Mouse (Mus musculus) heart, adult 2 months (tissue): ENCODE measurements around the gene Ptma.

ENCODE experiments used
- CTCF ChIP-seq: fragments of 200-600 bp; IDR thresholded peaks from 2 replicates; pipeline ENCODE4 v1.8.1; 2022; ENCODE audit warnings: antibody characterized with exemption, mild to moderate bottlenecking, moderate library complexity
- EP300 ChIP-seq: fragments of 200-500 bp; IDR thresholded peaks from 2 replicates; pipeline ENCODE4 v1.6.1; 2011; ENCODE audit warnings: low read depth, low read length, control low read depth; ENCODE audit not compliant: insufficient read depth
- POLR2A ChIP-seq: fragments of 200-500 bp; IDR thresholded peaks from 2 replicates; pipeline ENCODE4 v1.6.1; 2011; ENCODE audit warnings: mild to moderate bottlenecking, low read depth, low read length, control low read depth; ENCODE audit not compliant: insufficient read depth

DNA sequence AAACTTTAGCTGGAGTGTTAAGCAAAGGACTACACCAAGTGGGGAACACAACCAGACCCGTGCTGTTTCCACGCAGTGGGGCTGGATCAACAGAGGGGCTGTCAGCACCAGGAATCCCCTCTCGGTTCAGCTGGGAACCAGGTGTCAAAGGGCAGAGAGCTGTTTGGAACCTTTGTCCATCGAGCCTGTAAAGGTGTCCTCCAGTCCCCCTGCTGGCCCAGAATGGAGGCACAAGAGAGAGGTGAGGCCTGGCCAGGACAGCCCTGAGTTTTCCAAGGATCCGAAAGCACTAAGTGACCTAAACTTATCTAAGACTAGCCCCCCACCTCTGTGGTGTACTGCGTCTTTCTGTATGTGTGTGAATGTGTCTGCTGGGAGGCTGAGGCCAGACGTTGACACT is 6.2 kb upstream of the Ptma start:
- TF ChIP-seq POLR2A (no peak), EP300 (no peak), CTCF (peak; percentile 68)
